Comparison of ENCODE assay signal across 21 mouse cellular contexts in the genomic region with DNA sequence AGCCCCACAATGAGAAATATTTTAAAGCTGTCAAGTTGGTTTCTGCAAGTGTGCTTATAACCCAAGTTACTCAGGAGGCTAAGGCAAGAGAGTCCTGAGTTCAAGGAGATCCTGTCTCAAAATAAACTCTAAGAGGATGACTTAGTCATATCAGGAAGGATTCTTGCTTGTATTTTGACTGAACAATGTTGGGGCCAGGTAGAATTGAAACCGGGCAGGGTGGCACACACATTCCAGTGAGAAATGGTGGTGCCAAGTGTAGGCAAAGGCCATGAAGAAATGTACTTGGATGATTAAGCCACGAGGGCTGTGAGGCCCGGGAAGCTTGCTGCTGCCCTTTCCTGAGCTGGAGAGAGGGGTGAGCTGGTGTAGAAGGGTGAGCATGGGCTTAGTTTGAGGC. TPM values are rescaled to one million over a fixed set of nuclear protein-coding genes. Genes with fewer than 3 reads are reported as not detected.
DNase-seq lines count a peak whose midpoint lies in the region; ATAC-seq and TF ChIP-seq lines count a peak whose summit lies in the region.
"Had no signal": no experiment of that assay in that cellular context is flagged by ENCODE, and none has a peak within 500 bp of the region (broad histone marks: within the 10 kb centered on the region; RNA-seq: fewer than 3 reads in every experiment).

No protein-coding gene starts in this region.

- peak; percentile 70 for DNase-seq in liver, adult 2 months (ENCODE audit: extremely low read depth, low read depth, low spot score)
- no peak for DNase-seq in CH12.LX (ENCODE audit: extremely low read depth)
- DNase-seq in layer of hippocampus, postnatal 10 days (ENCODE audit: low spot score in 2 of 2): no peak
- DNase-seq in cerebellum, postnatal 4 days (ENCODE audit: low spot score in 2 of 2): no peak
- DNase-seq: adrenal gland, adult 2 months; adrenal gland, postnatal 10 days; adrenal gland, postnatal 25 days; cerebellum, adult 11-12 months; cerebellum, adult 8-10 months; cerebellum, adult 9-11 months; cerebellum, postnatal 14 days; cerebellum, postnatal 36 days; forebrain, postnatal 0 days had no signal

- peak; percentile 53 for TF ChIP-seq EP300 in CH12.LX (IDR thresholded peaks at IDR 0.05; ENCODE audit: low read length)

- no peaks in the 10 kb centered on the region for H3K9me3 ChIP-seq in liver, embryonic 12.5 days (replicated peaks)
- H3K9me3 ChIP-seq in CH12.LX (replicated peaks; ENCODE audit: low read length): peaks cover 1% of the 10 kb centered on the region
- H3K9me3 ChIP-seq: embryonic facial prominence, embryonic 10.5 days; embryonic facial prominence, embryonic 12.5 days; forebrain, embryonic 13.5 days; forebrain, embryonic 15.5 days had no signal

- no peak overlapping the region for H3K4me2 ChIP-seq in liver, embryonic 12.5 days
- H3K4me2 ChIP-seq in CH12.LX (ENCODE audit: insufficient read depth, low read depth, poor library complexity, severe bottlenecking): peak overlapping the region; percentile 9; the same call in 1 of the 2 replicates
- H3K4me2 ChIP-seq: embryonic facial prominence, embryonic 12.5 days; forebrain, embryonic 13.5 days; forebrain, embryonic 15.5 days had no signal

- no peak for TF ChIP-seq CTCF in liver, adult 2 months (IDR thresholded peaks at IDR 0.05; ENCODE audit: low read depth, low read length)
- no peak for TF ChIP-seq CTCF in CH12.LX (conservative IDR thresholded peaks at IDR 0.05 in 1 of 2, IDR thresholded peaks at IDR 0.05 in 1 of 2; ENCODE audit: low read depth in 2 of 2, low read length in 2 of 2)

- peaks cover 6% of the 10 kb centered on the region; the same call in 1 of the 2 replicates for H3K79me2 ChIP-seq in liver, adult 2 months (ENCODE audit: control insufficient read depth, insufficient read depth, low read length)
- H3K79me2 ChIP-seq in CH12.LX (replicated peaks; ENCODE audit: control insufficient read depth, extremely low read depth, insufficient read depth, poor library complexity, severe bottlenecking): peaks cover 51% of the 10 kb centered on the region

- no peak for ATAC-seq in liver, embryonic 12.5 days
- peak; percentile 20 for ATAC-seq in CD4-positive, CD25-positive, alpha-beta regulatory T cell, adult 4 months
- ATAC-seq in inflammation-experienced regulatory T-cells, adult 6 months: peak; percentile 22
- ATAC-seq: forebrain, embryonic 13.5 days; forebrain, embryonic 15.5 days; forebrain, postnatal 0 days had no signal

- 18% methylated on average over 3 of the region's 3 CpGs for WGBS in liver, adult 2 months
- WGBS in liver, embryonic 12.5 days (ENCODE audit: insufficient replicate concordance): 46% methylated on average over 3 of the region's 3 CpGs

- no peak overlapping the region for H3K4me3 ChIP-seq in liver, adult 2 months (ENCODE audit: insufficient read depth, low read depth, low read length)
- no peak overlapping the region for H3K4me3 ChIP-seq in liver, embryonic 12.5 days
- no peak overlapping the region for H3K4me3 ChIP-seq in CH12.LX (replicated peaks in 1 of 3; ENCODE audit: low read depth in 2 of 3, low read length in 2 of 3, poor library complexity in 1 of 3)
- H3K4me3 ChIP-seq: embryonic facial prominence, embryonic 10.5 days; embryonic facial prominence, embryonic 12.5 days; forebrain, embryonic 13.5 days; forebrain, embryonic 15.5 days had no signal

- H3K36me3 ChIP-seq in liver, adult 2 months (ENCODE audit: control insufficient read depth, insufficient read depth, low read length): no peaks in the 10 kb centered on the region
- no peaks in the 10 kb centered on the region for H3K36me3 ChIP-seq in liver, embryonic 12.5 days
- H3K36me3 ChIP-seq in CH12.LX (replicated peaks in 1 of 2; ENCODE audit: control insufficient read depth in 1 of 2, insufficient read depth in 1 of 2, low read length in 1 of 2): peaks cover 28 to 63% of the 10 kb centered on the region in 2 experiments
- H3K36me3 ChIP-seq: embryonic facial prominence, embryonic 10.5 days; embryonic facial prominence, embryonic 12.5 days; forebrain, embryonic 15.5 days had no signal

- H3K9ac ChIP-seq in liver, adult 2 months (ENCODE audit: low read depth, low read length): no peak overlapping the region
- H3K9ac ChIP-seq in liver, embryonic 12.5 days: no peak overlapping the region
- H3K9ac ChIP-seq in CH12.LX (ENCODE audit: insufficient read depth, low read depth): peak overlapping the region; percentile 35; the same call in 1 of the 2 replicates
- H3K9ac ChIP-seq: embryonic facial prominence, embryonic 12.5 days; forebrain, embryonic 13.5 days; forebrain, embryonic 15.5 days; forebrain, postnatal 0 days had no signal

- in situ Hi-C loops in CH12.LX (cut with MboI; ENCODE audit: low pct_ligation_motif_present, low pct_unique_long_range_greater_than_20kb, low sequenced_read_pairs): no loop called here

- TF ChIP-seq POLR2A in liver, adult 2 months (IDR thresholded peaks at IDR 0.05; ENCODE audit: extremely low read depth, insufficient read depth, low read length): no peak
- TF ChIP-seq POLR2A in CH12.LX (IDR thresholded peaks at IDR 0.05; ENCODE audit: low read depth, low read length): no peak

- TF ChIP-seq RAD21 in CH12.LX (IDR thresholded peaks at IDR 0.05; ENCODE audit: low read depth, low read length): no peak

- dilution Hi-C loops in CH12.LX (cut with MboI; ENCODE audit: extremely low pct_ligation_motif_present, extremely low pct_unique_long_range_greater_than_20kb, low sequenced_read_pairs): no loop called here

- H3K27ac ChIP-seq in liver, adult 2 months (replicated peaks; ENCODE audit: insufficient read depth, low read depth, low read length): peak overlapping the region; percentile 80
- H3K27ac ChIP-seq in liver, embryonic 12.5 days: no peak overlapping the region
- H3K27ac ChIP-seq in CH12.LX (ENCODE audit: insufficient read depth, low read depth): peak overlapping the region; percentile 86
- H3K27ac ChIP-seq: embryonic facial prominence, embryonic 10.5 days; embryonic facial prominence, embryonic 12.5 days; forebrain, embryonic 13.5 days; forebrain, embryonic 15.5 days had no signal

- peaks cover 12% of the 10 kb centered on the region; the same call in 1 of the 2 replicates for H3K4me1 ChIP-seq in liver, adult 2 months (ENCODE audit: control insufficient read depth, insufficient read depth, low read length)
- H3K4me1 ChIP-seq in liver, embryonic 12.5 days: no peaks in the 10 kb centered on the region
- peaks cover 33 to 69% of the 10 kb centered on the region in 2 experiments for H3K4me1 ChIP-seq in CH12.LX (ENCODE audit: control insufficient read depth in 1 of 2, insufficient read depth in 2 of 2)
- H3K4me1 ChIP-seq: embryonic facial prominence, embryonic 12.5 days; forebrain, embryonic 13.5 days; forebrain, embryonic 15.5 days had no signal

- no peaks in the 10 kb centered on the region for H3K27me3 ChIP-seq in liver, adult 2 months (ENCODE audit: control insufficient read depth, insufficient read depth, low read length)
- H3K27me3 ChIP-seq in liver, embryonic 12.5 days (replicated peaks): 0 out of 2 replicates have a peak, but pooled peaks cover 18% of the 10 kb centered on the region
- no peaks in the 10 kb centered on the region for H3K27me3 ChIP-seq in CH12.LX (replicated peaks)
- H3K27me3 ChIP-seq: embryonic facial prominence, embryonic 12.5 days; forebrain, embryonic 13.5 days; forebrain, embryonic 15.5 days had no signal

TF ChIP-seq in CH12.LX, 34 proteins besides CTCF, POLR2A, EP300 and RAD21 (continues in another document):
- TF ChIP-seq ELF1 (IDR thresholded peaks at IDR 0.05; ENCODE audit: low read depth, low read length) (no peak), JUN (IDR thresholded peaks at IDR 0.05; ENCODE audit: insufficient read depth, low read depth, low read length) (peak; percentile 19; the same call in 1 of the 2 replicates), MXI1 (IDR thresholded peaks at IDR 0.05; ENCODE audit: low read depth, low read length) (peak; percentile 21; the same call in 1 of the 2 replicates), E2F4 (IDR thresholded peaks at IDR 0.05; ENCODE audit: insufficient replicate concordance, low read depth, low read length) (no peak), ETS1 (conservative IDR thresholded peaks at IDR 0.05; ENCODE audit: low read depth, low read length) (no peak), NELFE (IDR thresholded peaks at IDR 0.05; ENCODE audit: low read depth, low read length) (no peak), BHLHE40 (IDR thresholded peaks at IDR 0.05; ENCODE audit: low read depth, low read length) (peak; percentile 31; the same call in 1 of the 2 replicates), POLR2AphosphoS2 (IDR thresholded peaks at IDR 0.05; ENCODE audit: low read depth, low read length) (no peak), CHD1 (IDR thresholded peaks at IDR 0.05; ENCODE audit: low read depth, low read length) (no peak), PAX5 (IDR thresholded peaks at IDR 0.05; ENCODE audit: low read length) (no peak), TCF12 (IDR thresholded peaks at IDR 0.05; ENCODE audit: low read depth, low read length) (no peak), SMC3 (IDR thresholded peaks at IDR 0.05; ENCODE audit: low read depth, low read length) (no peak), SIN3A (IDR thresholded peaks at IDR 0.05; ENCODE audit: low read length) (no peak), KAT2A (IDR thresholded peaks at IDR 0.05; ENCODE audit: insufficient replicate concordance, low read length) (no peak), ZKSCAN1 (IDR thresholded peaks at IDR 0.05; ENCODE audit: borderline replicate concordance, low read depth, low read length) (no peak), GABPA (IDR thresholded peaks at IDR 0.05; ENCODE audit: insufficient replicate concordance, low read depth, low read length) (no peak), MAFK (IDR thresholded peaks at IDR 0.05; ENCODE audit: insufficient replicate concordance, low read length) (no peak), MAZ (IDR thresholded peaks at IDR 0.05; ENCODE audit: low read depth, low read length) (no peak), JUND (conservative IDR thresholded peaks at IDR 0.05; ENCODE audit: low read depth, low read length) (peak; percentile 67), TBP (conservative IDR thresholded peaks at IDR 0.05; ENCODE audit: low read depth, low read length) (no peak), UBTF (IDR thresholded peaks at IDR 0.05; ENCODE audit: low read depth, low read length) (no peak), ZNF384 (IDR thresholded peaks at IDR 0.05; ENCODE audit: low read depth, low read length) (no peak)

RNA-seq across cellular contexts. Expression of a gene that starts 13.0 kb away (rescaled TPM):
- 19.5 and 21.2 TPM in 2 replicates for total RNA-seq in liver, adult 2 months (2014; rRNA removed)
- 6.6 and 11.6 TPM in 2 replicates for polyA plus RNA-seq in liver, adult 2 months (2012; rRNA removed)
- 0.08 and 0.12 TPM in 2 replicates for polyA plus RNA-seq in liver, embryonic 12.5 days (2016; fragmentation: Nextera tagmentation; extraction: Ambion mirVana)
- polyA plus RNA-seq in CD4-positive, CD25-positive, alpha-beta regulatory T cell, adult 4 months (2017; shearing (Covaris generic)): 100 to 1,000 TPM; 186 to 214 TPM
- total RNA-seq in CH12.LX (2012; rRNA removed) (58.6 and 73.0 TPM in 2 replicates), CH12.LX (2014; rRNA removed) (58.1 and 60.2 TPM in 2 replicates)
- 72.5 and 75.2 TPM in 2 replicates for polyA plus RNA-seq in CH12.LX (2012; ENCODE audit: insufficient read length, low read depth)
- polyA plus RNA-seq in inflammation-experienced regulatory T-cells, adult 6 months (2017; shearing (Covaris generic)): 100 to 1,000 TPM; 122 to 208 (median 189) TPM
- under 1 TPM; 0.50 to 0.51 TPM for total RNA-seq in layer of hippocampus, postnatal 10 days (2021)
- total RNA-seq: MEL had no signal
- polyA plus RNA-seq: embryonic facial prominence, embryonic 10.5 days had no signal
